Mouse (Mus musculus): ENCODE results near the gene Mettl24. TPM values are rescaled to one million over a fixed set of nuclear protein-coding genes. Genes with fewer than 3 reads are reported as not detected.
"Not testable (repeated sequence)": the region's sequence is repeated elsewhere in the genome, so short reads cannot be mapped to it uniquely, and the experiment has no call there.

Mettl24 gene
- total RNA-seq, 1 experiment from 2014 or later = 6.6 TPM

DNA sequence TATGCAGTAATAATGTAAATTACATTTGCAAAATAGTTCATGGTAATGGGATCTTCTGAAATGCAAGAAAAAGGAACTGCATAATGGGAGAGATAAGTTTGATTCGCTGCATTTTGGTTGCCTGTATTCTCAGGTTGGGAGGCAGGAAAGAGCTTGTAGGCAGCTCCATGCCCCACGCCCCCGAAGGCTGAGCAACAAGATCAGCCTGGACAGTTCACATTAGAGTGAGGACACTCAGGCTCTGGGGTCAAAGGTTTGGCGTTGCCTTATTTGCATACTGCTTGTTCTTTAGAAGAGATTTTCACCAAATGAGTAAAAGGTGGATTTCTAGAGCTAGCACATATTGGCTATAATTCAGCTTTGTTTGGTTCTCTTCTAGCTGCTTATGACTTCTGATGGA, 123.1 kb downstream of the Mettl24 start:
- no peak for DNase-seq

DNA sequence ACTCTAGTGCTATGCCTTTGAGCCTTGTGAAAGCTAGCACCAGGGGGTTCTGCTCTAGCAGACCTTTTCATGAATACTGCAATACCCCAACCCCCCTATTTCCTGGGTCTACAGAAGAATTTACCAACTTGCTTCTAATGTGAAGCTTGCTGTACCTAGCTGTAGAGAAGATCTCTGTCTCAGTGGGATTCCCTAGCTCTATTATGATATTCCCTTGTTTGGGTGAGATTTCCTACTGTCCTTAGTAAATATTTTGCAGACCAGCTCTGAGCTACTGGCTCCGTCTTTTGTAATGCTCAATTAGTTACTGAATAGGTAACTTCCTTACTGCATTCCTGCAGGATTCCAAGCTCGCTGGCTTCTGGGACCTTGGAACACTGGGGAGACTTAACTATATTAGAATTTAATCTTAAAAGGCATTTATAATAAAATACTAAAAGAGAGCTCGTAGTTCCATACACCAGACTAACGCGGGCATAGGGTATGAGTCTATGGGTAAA, 126.4 kb downstream of the Mettl24 start:
- DNase-seq = not testable (repeated sequence)

DNA sequence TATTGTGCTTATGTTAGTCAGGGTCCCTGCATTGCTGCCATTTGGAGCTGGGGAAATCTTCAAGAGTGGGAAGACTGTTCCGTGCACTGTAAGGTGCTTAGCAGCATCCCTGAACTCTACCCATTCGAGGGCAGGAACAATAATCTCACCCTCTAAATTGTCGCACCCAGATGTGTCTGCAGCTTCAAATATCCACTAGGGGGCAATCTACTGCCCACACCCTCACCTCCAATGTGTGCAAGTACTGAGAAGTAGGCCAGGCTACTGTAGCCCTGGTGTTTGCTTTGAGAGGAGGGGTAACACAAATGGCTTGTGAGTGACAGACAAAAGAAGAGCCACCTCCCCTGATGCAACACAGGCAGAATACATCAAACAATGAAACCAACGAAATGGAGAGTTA, 130.5 kb downstream of the Mettl24 start:
- no peak for DNase-seq

DNA sequence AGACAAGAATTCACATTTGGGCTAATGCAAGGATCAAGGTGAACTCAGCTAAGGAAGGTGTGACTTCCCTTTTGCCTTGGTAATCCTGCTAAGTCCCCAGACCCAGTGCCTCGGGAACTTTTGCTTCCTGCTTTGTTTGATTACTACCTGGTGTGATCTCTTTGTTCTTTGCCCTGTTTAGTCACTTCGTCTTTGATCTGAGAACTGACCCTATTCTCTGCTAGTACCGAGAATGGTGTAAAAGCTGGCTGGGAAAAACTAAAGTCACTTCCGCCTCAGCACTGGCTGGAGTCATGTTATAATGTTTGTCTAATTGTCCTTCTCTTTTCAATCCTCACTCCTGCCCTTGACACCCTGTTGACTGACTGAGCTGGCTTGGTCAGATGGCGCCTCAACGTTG, 133.4 kb downstream of the Mettl24 start:
- DNase-seq = no peak

DNA sequence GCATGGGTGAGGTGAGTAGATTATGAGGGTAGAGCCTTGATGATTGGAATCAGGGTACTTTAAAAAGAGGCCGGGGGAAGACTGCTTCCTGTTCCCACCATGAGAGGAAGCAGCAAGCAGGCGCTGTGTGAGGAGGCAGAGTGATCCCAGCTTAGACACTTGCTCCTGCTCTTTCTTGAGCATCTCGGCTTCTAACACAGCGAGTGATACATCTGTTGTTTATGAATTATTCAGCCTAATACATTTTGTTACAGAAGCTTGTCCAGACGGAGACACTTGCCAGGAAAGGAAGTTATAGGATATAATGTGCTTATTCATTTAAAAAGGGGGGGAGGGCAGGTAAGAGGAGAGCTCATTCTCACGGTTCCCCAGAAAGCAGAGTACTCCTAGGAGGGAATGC, 142.9 kb downstream of the Mettl24 start:
- no peak for DNase-seq

DNA sequence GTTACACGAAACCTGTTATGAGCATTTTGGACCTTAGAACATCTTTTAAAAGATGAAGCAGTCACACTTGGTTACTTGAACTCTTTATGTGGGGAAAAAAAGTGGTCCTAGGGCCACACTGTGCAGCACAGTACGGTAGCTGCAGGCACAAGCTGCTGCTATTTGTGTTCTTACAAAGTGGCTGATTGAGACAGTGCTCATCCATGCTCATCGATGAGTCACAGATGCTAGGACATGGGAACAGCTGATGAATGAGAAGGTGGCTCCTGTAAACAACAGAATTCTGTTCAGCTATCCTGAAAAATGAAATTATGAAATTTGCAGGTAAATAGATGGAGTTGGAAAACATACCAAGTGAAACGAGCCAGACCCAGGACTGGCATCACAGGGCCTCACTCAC, 144.6 kb downstream of the Mettl24 start:
- no peak for DNase-seq

DNA sequence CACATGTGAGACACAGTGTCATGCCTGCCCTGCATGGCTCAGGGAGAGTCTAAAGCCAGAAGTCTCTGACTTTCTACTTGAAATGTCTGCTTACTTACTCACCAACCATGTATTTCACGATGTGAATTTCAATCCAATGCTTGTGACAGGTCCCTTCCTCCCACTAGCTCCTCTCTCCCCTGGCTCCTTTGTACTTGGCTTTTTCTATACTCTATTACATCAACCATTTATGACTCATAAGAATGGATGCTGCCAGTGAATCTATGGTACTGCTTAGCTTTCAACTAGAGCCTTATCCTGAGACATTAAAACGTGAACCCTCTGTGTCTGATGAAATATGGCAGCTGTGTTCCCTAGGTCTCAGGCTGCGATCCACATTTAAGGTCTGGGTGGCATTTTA, 147.2 kb downstream of the Mettl24 start:
- DNase-seq = no peak

DNA sequence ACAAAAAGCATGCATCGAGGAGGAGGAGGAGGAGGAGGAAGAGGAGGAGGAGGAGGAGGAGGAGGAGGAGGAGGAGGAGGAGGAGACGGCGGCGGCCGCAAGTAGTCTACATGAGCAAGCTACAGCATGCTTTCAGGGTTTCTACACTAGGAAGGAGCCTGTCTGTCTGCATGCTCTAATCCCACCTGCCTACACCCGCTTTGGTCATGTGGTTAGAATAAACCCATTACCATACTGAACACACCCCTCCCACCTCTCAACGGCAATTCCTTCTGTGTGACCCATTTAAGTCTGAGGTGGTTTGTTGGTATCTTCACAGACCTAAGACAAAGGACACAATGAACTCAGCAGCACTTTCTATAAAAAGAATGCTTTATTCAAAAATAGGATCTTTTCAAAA, 148.2 kb downstream of the Mettl24 start:
- no peak for DNase-seq

DNA sequence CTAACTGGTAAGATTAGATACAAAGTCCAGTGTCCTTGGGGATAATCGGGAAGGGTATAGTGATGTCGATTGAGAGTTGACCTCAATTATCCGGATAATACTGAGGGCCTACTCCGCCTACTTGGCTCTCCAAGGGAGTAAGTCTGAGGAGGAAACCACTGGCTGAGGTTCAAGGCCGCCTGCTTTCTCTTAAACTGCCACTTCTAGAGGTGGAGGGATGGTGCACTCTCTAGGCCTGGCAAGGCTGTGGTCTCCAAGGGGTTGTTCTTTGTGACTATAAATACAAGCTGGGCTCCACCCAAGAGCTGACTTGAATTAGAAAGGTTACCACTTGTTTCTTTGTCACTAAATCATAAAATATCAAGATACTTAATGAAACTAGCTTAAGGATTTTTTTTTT, 157.0 kb downstream of the Mettl24 start:
- peak; percentile 51 for DNase-seq

DNA sequence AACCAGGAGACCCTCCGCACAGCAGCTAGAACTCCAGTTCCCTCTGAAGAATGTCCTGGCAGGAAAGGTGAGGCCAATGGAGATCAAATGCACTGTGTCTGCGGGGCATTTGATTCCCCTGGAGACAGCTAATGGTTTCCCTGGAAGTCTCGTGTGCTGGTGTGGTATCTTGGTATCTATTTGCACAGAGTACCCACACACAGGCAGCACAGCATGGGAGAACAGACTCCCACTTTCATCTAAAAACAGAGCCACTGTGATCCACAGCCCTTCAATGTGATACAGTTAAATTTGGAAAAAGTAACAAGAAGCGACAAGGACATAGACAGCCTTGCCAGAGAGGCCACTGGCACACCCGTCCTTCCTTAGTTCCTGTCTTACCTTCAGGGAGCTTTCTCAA, 160.8 kb downstream of the Mettl24 start:
- no peak for DNase-seq

DNA sequence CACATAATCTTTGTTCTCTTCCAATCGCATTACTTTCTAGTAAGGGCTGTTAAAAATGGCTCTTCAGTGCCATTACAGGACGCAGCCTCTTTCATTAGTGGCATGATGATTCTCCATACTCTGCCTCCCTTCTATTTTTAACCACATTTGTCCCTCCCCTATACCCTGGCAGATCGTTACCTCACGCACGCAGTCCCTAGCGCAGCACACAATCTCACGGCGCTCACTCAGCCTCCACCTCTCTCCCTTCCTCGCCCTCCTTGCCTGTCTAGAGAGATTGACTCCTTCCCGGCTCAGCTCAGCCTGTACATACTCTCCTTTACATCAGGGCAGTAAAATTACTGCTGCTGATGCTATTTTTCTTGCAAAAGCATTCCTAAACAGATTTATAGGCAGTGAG, 161.5 kb downstream of the Mettl24 start:
- DNase-seq = no peak

DNA sequence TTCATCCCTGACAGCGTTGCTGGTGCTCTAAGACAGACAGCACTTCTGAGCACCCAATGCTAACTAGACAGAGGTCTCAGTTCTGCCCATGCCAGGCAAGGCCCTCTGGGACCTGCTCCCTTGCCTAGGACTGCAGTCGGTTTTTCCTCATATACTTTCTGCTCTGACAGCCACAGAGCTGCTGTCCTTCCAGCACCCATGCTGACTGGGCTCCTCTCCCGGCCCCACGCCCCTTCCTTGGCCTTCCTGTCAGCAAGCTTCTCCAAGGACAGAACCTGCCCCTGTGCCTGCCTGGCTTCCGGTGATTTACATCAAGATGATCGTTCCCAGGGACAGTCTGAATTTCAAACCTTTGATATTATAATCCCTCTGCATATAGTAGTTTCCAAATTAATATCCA, 162.5 kb downstream of the Mettl24 start:
- DNase-seq = peak; percentile 35

DNA sequence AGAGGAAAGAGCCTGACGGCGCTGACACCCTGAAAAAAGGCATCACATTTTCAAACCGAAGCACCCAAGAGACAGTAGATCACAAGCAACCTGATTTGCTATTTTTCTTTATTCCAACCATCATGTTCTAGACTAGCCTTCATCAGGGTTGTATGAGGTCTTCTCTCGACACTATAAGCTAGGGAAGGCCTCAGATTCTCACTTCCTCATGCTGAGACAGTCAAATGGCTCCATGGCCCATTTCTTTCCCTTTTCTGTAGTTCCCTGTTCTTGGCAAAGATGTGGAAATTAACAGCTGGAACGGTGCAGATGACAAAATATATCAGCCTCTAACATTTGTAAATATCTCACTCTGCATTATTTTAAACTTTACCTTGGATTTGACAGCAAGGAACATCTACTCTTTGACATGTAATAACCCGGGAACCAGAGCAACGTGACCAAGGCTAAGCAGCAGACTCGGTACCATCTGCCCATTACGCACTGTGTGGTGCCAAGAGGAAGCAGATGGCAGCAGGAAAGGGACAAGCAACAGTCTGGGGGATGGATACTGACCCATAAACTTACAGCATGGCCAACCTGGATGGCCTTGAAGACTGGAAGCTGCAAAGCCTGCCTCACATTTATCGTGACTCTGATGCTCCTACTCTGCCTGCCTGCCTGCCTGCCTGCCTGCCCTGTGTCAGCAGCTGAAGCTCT, 164.2 kb downstream of the Mettl24 start:
- DNase-seq = no peak

DNA sequence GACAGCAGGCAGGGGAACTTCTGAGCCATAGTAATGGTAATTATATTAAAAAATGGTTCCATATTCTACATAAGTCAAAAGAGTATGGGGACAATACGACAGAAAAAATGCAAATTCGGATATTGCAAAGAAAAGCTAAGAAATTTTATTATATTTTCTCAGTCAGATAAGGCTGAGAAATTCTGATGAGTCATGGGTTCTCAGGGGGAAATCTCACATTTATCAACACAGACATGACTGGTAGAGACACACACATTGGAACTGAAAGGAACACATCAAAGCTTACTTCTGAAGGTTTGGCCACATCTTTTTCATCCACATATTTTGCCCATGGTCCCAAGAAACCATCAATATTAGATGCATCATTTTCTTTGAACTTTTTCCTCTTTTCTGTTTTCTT, 167.6 kb downstream of the Mettl24 start:
- DNase-seq = no peak

DNA sequence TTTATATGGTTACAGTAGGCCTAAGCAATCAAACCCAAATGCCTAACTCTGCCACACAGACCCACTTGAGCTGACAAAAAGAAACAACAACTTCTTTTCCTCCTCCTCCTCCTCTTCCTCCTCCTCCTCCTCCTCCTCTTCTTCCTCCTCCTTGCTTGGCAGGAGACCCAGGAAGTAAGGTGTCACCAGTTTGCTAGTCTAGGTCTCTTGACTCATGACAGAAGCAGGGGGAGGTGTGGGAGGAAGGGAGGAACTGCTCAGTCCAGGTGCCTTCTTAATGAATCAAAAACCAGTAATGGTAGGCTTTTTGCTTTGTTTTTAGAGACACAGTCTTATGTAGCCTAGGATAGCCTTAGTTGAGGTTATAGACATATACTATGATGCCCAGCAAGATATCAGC, 168.1 kb downstream of the Mettl24 start:
- no peak for DNase-seq

DNA sequence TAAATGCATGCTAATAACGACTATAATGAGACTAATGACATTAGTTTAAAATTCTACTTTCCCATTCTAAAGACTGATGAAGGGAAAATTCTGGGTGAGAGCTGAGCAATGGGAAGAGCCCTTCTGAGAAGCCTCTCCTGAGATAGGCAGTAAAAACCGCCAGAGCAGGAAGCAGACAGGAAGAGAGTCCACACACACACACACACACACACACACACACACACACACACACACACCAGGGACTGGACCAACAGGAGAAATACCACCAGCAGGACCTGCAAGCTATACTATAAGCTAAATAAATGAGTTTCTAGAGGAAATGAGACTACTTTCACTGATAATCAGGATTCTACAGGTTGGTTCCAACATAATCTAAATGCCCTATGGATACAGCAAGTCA, 172.5 kb downstream of the Mettl24 start:
- no peak for DNase-seq

DNA sequence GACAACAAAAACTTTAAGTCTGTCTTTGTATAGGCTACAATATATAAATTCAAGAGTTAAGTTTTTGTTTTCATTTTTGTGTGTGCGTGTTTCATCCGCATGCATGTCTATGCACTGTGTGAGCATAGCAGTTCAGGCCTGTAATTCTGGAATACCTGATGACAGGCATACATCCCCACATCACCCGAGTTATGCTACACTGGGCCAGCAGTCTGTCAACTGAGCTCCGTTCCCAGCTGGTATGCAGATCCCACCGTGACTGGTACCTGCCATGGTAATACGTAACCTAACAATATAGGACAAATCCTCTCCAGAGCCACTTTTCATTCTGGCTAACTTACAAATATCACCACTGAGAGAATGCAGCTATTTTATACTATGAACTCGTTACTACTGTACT, 173.6 kb downstream of the Mettl24 start:
- DNase-seq = no peak

DNA sequence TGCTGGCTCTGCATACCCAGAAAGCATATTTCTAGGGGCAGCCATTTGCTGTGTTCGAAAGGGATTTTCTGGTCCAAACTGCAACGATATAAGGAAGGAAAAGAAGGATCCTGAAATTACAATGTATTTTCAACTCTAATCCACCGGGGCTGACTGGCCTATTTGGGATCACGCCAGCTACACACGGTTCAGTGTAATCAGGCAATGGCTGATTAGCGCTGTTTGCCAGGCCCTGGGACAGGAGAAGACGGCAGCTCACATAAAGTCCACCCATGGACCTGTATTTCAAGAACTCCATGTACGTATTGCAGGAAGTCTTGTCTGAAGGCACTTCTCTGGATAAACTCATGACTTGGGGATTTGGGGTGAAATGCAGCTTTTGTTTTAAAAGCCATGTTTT, 174.5 kb downstream of the Mettl24 start:
- DNase-seq = peak; percentile 38

Other genes starting within 250 kb of the Mettl24 start
- gene Slc22a16, start 112.9 kb upstream of the Mettl24 start, total RNA-seq (2021) = not detected in 2 replicates
- gene Ddo, start 53.3 kb upstream of the Mettl24 start, total RNA-seq (2021) = 22.3 and 25.9 TPM in 2 replicates
- 24.0 and 28.0 TPM in 2 replicates for gene Cdc40, start 200.0 kb downstream of the Mettl24 start, total RNA-seq (2021)
- 5.6 and 6.9 TPM in 2 replicates for gene Wasf1, start 200.2 kb downstream of the Mettl24 start, total RNA-seq (2021)